Mouse (Mus musculus) layer of hippocampus, adult 8-10 months (tissue): ENCODE data around the gene Pcolce. TPM values are rescaled to one million over a fixed set of nuclear protein-coding genes. Genes with fewer than 3 reads are reported as not detected.

Source experiments
- DNase-seq, 2 experiments: peaks; one replicate each; pipeline ENCODE4 v3.0.0; 2022; ENCODE audit warnings: low spot score in 2 of 2
- total RNA-seq, 4 experiments: library from RNA; stranded (reverse); gene quantifications; 2 replicates each; pipeline ENCODE4 v1.2.4; 2022

The Pcolce gene
- total RNA-seq, 4 experiments from 2014 or later, result 7.2 to 9.6 (median 8.9) TPM

DNA sequence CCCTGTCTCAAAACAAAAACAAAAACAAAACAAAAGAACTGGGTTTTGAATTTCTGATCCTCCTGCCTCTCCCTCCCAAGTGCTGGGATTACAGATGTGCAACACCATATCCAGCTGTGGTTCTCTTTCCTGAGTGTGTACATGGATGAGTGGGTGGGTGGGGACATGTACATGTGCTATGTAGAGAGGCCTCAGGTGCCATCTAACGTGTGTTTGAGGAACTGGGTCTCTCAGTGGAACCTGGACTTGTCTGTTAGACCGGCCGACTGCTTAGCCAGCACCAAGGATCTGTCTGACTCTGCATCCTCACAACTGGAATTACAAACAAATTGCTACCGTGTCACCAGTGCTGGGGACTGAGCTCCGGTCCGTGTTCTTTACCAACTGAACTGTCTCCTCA, 16.0 kb downstream of the Pcolce start:
- DNase-seq, result no peak

GRCm38 (mm10) chr5:137596601-137597261, 16.9 kb downstream of the Pcolce start:
- DNase-seq, result no peak

- DNase-seq, result no peak
Measured at GRCm38 (mm10) chr5:137595921-137596320, 17.7 kb downstream of the Pcolce start.

GRCm38 (mm10) chr5:137590507-137590906, 23.1 kb downstream of the Pcolce start:
- DNase-seq, result no peak

GRCm38 (mm10) chr5:137584976-137585375, 28.6 kb downstream of the Pcolce start:
- peak; percentile 58 to 59 for DNase-seq

DNA sequence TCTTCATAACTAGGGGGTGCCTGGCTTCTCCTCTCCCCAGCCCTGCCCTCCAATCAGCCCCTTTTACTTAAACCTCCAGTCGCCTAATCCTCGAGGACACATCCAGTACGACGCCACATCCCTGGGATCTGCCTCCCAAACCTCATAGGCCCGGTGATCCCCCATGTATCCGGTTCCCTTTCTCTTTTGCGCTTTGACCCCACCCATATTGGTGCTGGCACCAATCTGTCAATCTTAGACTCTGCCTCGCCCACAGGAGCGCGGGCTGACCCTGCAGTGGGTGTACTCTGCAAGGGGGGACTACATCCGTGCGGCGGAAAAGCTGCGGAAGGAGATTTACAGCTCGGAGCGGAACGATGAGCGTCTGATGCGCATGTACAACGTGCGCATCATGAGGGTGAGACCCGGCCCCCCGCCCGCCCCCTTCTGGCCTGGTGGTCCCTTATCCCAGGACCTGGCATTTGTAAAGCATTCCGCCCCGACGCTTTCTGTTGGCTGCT, 29.9 kb downstream of the Pcolce start:
- peak; percentile 43 to 46 for DNase-seq

DNA sequence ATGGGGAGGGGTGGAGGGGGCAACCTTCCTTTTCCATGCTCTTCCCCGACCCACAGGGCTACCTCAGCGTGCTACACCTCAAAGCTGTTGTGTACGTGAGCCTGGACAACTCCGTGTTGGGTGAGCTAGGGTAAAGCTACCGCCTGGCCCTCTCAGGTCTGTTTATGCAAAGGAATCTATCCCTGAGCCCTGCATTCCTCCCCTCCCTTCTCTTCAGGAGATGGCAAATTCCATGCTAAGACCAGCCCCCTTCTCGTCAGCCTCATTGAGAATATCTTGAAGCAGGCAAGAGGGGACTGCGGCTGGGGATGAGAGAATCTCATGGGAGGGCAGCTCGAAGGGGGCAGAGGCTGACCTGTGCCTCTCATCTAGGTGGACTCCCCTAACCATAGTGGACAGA, 30.9 kb downstream of the Pcolce start:
- DNase-seq, result no peak

GRCm38 (mm10) chr5:137580246-137580645, 33.3 kb downstream of the Pcolce start:
- DNase-seq, result no peak

DNA sequence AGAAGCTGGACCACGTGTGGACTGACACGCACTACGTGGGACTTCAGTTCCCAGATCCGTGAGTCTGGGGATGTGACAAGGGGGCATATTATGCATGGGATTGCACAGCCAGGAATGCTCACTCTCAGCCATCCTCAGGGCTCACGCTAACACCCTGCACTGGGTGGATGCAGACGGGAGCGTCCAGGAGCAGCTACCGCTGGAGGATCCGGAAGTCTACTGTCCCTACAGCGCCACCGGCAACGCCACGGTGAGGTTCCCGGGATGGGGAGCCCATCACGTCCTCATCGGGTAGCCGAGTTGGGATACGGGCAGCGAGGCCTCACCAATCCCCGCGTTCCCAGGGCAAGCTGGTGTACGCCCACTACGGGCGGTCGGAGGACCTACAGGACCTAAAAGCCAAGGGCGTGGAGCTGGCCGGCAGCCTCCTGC, 39.1 kb downstream of the Pcolce start:
- peak; percentile 41 to 55 for DNase-seq

- DNase-seq, result no peak
Measured at GRCm38 (mm10) chr5:137570691-137571586, 42.6 kb downstream of the Pcolce start.

GRCm38 (mm10) chr5:137570181-137570580, 43.4 kb downstream of the Pcolce start:
- no peak for DNase-seq

- DNase-seq, result no peak
Measured at GRCm38 (mm10) chr5:137569665-137570064, 43.9 kb downstream of the Pcolce start, which contains the start of gene Tfr2. Gene Tfr2 (plus strand): TSS chr5:137569840.

GRCm38 (mm10) chr5:137569031-137569430, 44.6 kb downstream of the Pcolce start:
- DNase-seq, result no peak

DNA sequence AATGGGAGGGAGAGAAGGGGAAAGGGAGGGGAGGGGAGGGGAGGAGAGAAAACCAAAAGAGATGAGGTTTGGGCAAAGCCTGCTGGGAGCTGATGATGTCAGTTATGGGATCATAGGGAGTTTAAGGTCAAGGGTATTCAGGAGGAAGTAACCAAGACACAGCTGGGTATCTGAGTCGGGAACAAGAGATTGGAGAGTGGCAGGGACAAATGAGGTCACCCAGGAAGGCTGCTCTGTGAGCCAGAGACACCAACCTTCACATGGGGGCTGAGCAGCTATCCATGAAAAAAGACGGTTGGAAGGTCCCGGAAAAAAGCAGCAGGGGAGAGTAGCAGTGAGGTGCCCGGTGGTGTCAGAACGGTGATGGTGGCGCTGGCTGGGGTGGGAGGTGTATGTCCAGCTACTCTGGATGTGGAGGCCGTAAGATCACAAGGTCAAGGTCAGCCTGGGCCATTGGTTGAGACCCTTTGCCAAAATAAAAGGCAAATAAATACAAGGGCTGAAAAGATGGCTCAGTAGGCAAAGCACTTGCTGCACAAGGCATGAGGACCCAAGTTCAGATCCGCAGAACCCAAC, 45.3 kb downstream of the Pcolce start:
- DNase-seq, result no peak

- no peak for DNase-seq
Measured at GRCm38 (mm10) chr5:137566416-137566815, 47.2 kb downstream of the Pcolce start.

GRCm38 (mm10) chr5:137565744-137566143, 47.8 kb downstream of the Pcolce start:
- no peak for DNase-seq

GRCm38 (mm10) chr5:137562965-137563364, 50.6 kb downstream of the Pcolce start:
- DNase-seq, result peak in 1 of 2 experiments; percentile 51

GRCm38 (mm10) chr5:137561556-137561955, 52.0 kb downstream of the Pcolce start:
- DNase-seq, result no peak
